Mouse (Mus musculus) right cerebral cortex, postnatal 25 days (tissue): ENCODE data around the gene Gucy2d.

Experiments used
- DNase-seq: peaks from one replicate; pipeline ENCODE4 v3.0.0; 2022

The Gucy2d gene

GRCm38 (mm10) chr7:98490911-98491310 is 50.7 kb downstream of the Gucy2d start:
- no peak for DNase-seq

GRCm38 (mm10) chr7:98491451-98492200 is 51.4 kb downstream of the Gucy2d start:
- DNase-seq, result no peak

- DNase-seq, result no peak
Observed at GRCm38 (mm10) chr7:98492331-98492730, 52.1 kb downstream of the Gucy2d start.

GRCm38 (mm10) chr7:98493307-98493706 is 53.1 kb downstream of the Gucy2d start:
- DNase-seq, result no peak

GRCm38 (mm10) chr7:98493901-98494480 is 53.8 kb downstream of the Gucy2d start:
- DNase-seq, result no peak

- DNase-seq, result no peak
Observed at GRCm38 (mm10) chr7:98495591-98495990, 55.4 kb downstream of the Gucy2d start.

GRCm38 (mm10) chr7:98497451-98497850 is 57.2 kb downstream of the Gucy2d start:
- no peak for DNase-seq

GRCm38 (mm10) chr7:98498101-98498500 is 57.9 kb downstream of the Gucy2d start:
- DNase-seq, result no peak

- DNase-seq, result no peak
Observed at GRCm38 (mm10) chr7:98498656-98499560, 58.7 kb downstream of the Gucy2d start.

GRCm38 (mm10) chr7:98499561-98500292 is 59.5 kb downstream of the Gucy2d start:
- DNase-seq, result no peak

- DNase-seq, result no peak
Observed at GRCm38 (mm10) chr7:98500470-98500869, 60.3 kb downstream of the Gucy2d start.

GRCm38 (mm10) chr7:98501078-98501477 is 60.9 kb downstream of the Gucy2d start:
- DNase-seq, result no peak

GRCm38 (mm10) chr7:98502921-98503320 is 62.7 kb downstream of the Gucy2d start:
- DNase-seq, result no peak

GRCm38 (mm10) chr7:98503951-98504647 is 63.9 kb downstream of the Gucy2d start:
- no peak for DNase-seq

GRCm38 (mm10) chr7:98504726-98505314 is 64.6 kb downstream of the Gucy2d start:
- no peak for DNase-seq

- DNase-seq, result no peak
Observed at GRCm38 (mm10) chr7:98505664-98506063, 65.4 kb downstream of the Gucy2d start.

- no peak for DNase-seq
Observed at GRCm38 (mm10) chr7:98510961-98511958, 71.0 kb downstream of the Gucy2d start.

GRCm38 (mm10) chr7:98513251-98513650 is 73.0 kb downstream of the Gucy2d start:
- DNase-seq, result no peak

- no peak for DNase-seq
Observed at GRCm38 (mm10) chr7:98522576-98522975, 82.4 kb downstream of the Gucy2d start.

GRCm38 (mm10) chr7:98523070-98523812 is 83.0 kb downstream of the Gucy2d start:
- DNase-seq, result no peak
